Mouse (Mus musculus) megakaryocyte-erythroid progenitor cell, adult 5-6 weeks (primary cell): ENCODE measurements around the gene Ror1. TPM values are rescaled to one million over a fixed set of nuclear protein-coding genes. Genes with fewer than 3 reads are reported as not detected.

Source experiments
- ATAC-seq: replicated peaks from 2 replicates; pipeline ENCODE4 v1.8.0; 2016; ENCODE audit warnings: mild to moderate bottlenecking, inconsistent platforms; ENCODE audit not compliant: severe bottlenecking, poor library complexity, low FRiP score, low TSS enrichment
- total RNA-seq, 2 experiments: library from RNA; stranded (forward) in 1 of 2; stranded (reverse) in 1 of 2; fragments of 200-1000, 215-1000 nt in 1 of 2; fragments of >200 nt in 1 of 2; fragmentation: Nextera tagmentation in 1 of 2; gene quantifications; 2 replicates each; pipeline ENCODE4 v1.2.3; 2014 to 2017

Ror1 gene
- total RNA-seq, 2 experiments from 2014 or later, result not detected

- ATAC-seq, result no peak
Observed at GRCm38 (mm10) chr4:100233770-100234169, 138.2 kb downstream of the Ror1 start.

DNA sequence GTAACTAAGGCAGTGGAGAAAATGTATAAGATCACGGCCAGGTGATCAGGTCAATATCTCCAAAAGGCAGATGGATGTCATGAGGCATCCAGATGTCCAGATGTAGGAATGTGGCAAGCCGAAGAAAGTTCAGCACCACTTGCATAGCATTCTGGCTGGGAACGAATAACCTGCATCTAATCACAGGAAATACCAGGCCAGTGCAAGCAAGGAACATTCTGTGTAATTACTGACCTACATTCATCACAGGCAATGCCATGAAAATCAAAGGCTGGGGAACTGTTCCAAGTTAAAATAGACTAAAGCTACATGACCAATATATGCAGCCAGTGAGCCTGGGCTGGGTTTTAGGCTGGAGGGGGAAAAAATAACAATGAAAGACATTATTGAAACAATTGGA lies 140.7 kb downstream of the Ror1 start:
- ATAC-seq, result no peak

DNA sequence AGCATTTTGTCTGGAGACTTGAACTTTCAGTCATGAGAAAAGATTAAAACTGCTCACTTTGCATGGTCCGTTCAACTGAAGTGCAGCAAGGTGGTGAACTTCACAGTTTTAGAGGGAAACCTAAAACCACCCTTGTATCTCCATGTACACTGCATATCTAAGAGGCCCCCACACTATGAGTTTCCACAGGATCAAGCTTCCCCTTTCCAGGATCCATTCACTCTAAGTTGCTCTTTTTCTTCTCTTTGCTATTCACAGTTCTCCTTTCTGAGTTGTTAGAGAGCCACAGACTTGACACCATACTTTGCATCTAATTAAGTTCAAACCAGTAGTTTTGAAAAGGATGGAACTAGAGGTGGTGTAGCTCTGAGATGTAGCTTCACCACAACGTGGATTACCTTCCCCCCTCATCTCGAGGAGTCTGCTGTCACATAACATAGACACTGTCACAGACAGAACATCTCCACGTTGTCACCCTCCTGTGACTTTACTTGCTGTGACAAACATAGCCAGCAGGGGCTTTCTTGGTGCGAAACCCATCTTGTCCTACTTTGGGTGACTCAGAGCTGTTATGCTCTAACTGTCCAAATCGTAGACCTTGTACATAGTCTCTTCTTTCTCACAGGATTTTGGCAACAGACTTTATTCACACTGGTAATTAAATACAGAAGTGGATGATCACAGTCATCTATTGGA lies 146.6 kb downstream of the Ror1 start:
- no peak for ATAC-seq

DNA sequence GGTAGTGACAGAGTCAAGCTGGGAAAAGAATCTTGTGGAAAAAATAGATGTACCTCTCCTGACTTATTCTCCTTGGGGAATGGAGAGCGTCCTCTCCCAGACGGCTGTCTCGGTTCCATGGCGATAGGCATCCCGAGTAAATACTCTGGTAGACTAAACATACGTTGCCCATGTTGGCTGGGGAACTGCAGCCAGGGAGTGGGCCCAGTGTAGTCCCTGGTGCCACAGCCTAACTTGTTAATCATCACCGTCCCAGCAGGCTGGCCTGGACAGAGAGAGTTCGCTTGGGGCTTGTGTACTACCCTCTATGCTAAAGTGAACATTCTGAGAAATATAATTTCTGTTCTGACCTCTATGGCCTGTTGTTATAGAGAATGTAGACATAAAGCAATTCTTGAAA lies 148.7 kb downstream of the Ror1 start:
- ATAC-seq, result no peak

DNA sequence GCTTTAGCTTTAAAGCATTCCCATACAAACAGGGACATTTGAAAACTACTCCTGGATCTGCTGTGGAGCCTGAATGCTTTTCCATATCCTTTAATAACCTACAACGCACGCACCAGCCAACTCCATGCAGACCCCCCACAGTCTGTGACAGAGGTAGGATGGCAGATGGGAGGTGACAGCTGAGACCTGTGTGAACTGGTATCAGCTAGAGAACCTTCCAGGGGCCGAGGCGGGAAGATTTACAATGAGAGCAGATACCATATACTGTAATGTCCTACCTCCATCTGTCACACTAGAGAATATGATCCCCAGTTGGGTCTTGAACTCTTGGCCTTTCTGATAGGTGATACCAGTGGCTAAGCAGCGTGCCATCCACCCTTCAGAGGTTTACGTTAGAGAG lies 149.1 kb downstream of the Ror1 start:
- ATAC-seq, result no peak

DNA sequence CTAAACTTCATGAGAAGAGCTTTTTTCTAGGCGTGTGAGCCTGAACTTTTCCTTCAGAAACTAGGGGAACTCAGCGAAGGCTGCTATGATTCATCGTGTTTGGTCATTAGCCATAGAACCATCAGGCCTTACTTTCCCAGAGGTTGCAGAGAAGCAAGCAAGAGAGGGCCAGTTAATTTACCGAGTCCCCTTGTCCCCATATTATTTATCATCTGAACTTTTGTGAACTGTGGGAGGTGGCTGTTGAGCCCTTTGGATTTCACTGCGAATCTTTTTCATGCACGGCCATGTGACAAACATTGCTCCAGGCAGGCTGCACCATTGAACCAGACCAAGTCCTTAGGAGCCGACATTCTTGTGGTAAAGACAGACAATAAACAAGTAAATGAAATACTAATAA lies 152.2 kb downstream of the Ror1 start:
- ATAC-seq, result no peak

DNA sequence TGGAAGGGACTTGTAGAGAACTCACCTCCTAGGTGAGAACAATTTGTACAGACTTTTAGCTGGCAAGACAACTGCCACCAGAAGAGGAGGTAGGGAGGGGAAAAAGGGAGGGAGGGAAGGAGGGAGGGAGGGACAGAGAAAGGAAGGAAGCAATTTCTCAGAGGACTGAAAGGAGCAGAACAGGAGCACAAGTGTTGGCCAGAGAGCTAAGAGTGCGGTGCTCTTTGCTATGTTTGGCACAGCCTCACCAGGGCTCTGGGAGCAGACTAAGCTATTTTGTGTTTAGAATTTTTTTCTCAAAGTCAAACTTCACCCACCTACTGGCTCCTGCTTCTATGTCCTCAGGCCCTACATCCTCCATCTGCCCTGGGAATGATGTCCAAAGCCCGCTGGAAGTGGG lies 152.7 kb downstream of the Ror1 start:
- no peak for ATAC-seq

DNA sequence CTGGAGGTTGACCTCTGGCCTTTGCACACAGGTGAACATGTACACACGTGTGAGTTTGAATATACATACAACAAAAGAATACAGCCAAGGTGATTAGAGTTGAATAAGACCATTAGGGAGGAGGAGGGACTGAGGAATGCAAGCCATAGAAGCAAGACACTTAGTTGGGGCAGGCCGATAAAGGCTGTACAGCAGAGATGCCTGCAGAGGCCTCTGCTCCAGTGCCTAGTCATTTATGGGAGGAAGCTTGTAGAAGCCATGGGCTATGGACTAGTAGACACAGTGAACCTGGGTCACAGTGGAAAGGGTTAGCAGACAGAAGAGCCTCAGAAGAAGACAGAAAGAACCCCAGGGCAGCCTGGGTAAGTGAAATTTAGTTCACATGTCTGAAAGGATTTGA lies 155.7 kb downstream of the Ror1 start:
- ATAC-seq, result no peak

GRCm38 (mm10) chr4:100252050-100252449 lies 156.5 kb downstream of the Ror1 start:
- ATAC-seq, result no peak

GRCm38 (mm10) chr4:100252646-100253045 lies 157.1 kb downstream of the Ror1 start:
- ATAC-seq, result no peak

DNA sequence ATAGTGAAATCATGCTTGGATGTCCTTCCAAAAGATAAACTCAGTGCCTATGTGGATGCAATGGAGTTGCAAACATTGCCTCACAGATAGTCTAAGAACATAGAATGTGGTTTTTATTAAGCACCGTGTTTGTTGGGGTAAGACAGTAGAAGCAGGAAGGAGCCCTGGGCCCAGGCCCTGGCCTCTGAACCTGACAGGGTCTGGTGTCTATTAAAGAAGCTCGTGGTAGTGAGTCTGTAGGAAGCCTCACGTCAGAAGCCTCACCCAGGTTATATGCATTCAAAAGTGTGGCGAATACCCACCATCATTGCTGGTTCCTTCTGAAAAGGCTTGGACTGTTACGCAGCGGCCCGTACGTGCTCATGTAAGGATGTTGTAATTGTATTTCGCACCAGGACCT lies 157.8 kb downstream of the Ror1 start:
- no peak for ATAC-seq

GRCm38 (mm10) chr4:100253831-100254230 lies 158.2 kb downstream of the Ror1 start:
- no peak for ATAC-seq

- ATAC-seq, result no peak
Observed at GRCm38 (mm10) chr4:100258462-100258861, 162.9 kb downstream of the Ror1 start.

- no peak for ATAC-seq
Observed at GRCm38 (mm10) chr4:100263917-100264316, 168.3 kb downstream of the Ror1 start.

DNA sequence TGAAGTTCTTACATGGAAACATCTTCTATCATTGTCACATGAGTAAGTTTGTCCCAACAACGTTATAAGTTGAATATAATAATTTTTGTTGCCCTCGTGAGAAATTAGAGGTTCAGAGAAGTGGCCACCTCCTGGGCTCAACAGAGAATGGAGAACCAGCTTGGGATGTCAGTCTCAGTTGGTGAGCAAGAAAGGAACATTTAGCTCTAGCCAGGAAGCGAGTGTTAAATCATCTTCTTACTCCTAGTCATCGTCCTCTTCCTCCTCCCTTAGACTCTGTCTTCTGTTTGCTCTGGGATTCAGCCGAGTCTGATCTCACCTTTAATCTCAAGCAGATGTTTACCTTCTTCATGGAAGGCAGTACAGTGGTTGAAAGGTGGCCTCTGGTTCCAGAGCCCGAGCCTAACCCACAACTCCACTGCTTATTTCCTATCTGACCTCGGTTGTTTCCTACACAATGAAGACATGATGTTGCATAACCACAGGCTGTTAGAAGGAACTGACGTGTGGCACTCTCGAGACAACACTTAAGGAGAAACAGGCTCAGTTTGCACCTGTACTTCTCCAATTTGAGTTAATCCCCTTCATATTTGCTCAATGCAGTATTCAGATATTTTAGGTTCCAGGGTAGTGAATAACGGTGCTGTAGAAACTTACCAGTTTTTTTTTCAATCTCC lies 175.6 kb downstream of the Ror1 start:
- ATAC-seq, result no peak

DNA sequence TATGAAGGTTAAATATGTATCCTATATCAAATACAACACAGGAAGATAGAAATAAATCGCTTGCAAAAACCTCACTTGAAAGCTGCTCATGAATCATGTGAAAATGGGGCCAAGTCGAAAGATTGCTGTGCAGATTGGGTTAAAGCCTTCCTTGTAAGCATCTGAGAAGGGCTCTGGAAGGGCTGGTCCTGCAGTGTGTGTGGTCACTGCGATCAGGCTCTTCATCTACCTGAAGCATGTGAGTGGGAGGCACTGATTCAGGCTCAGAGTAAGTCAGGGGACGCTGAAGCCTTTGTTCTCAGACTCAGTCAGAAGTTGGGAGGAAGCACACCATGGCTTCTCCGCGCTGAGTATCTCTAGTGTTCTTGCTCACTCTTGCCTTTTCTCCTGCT lies 176.1 kb downstream of the Ror1 start:
- no peak for ATAC-seq

DNA sequence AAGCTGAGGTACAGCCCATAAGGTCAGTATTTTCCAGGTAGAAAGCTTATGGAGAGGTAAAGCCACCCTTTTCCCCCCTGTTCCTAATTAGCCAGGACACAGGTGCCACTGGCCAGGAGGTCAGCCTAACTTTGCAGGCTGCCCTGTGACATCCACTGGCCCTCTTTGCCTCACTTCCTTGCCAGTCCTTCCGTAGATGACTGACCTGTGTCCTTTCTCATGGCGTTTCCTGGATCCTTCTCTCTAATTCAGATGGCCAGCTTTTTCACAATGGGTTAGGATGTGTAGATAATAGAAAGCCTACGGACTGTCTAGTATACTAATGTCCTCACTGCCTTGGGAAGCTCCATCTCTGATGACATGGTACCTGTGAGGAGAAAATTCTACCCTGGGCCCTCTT lies 177.8 kb downstream of the Ror1 start:
- no peak for ATAC-seq

DNA sequence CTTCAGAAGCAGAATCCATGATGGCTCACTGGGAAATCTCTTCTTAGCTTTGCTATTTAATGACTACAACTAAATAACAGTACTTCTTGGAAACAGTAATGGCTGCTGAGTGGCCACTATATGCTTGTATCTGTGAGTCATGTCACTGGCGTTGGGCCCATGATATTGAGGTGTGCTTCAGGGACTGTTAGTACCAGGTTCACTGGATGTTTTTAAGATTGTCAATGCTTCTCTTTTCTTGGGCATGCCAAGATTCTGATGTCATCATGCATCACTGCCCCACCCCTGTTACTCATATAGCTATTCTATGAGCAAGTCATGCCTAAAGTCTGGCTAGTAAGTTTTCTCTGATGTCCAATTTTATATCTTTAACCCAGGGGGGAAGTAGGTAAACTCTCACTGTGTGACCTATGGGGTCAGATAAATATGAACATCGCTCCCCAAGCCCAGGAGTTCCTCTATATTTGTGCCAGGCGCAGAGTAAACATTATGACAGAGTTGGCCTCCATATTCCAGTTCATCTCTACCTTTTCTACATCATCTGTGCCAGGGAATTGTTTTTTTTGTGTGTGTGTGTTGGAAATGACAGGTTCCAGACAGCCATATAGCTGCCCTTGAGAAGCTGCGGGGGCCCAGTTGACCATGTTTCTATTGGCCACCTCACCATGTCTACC lies 178.4 kb downstream of the Ror1 start:
- no peak for ATAC-seq

DNA sequence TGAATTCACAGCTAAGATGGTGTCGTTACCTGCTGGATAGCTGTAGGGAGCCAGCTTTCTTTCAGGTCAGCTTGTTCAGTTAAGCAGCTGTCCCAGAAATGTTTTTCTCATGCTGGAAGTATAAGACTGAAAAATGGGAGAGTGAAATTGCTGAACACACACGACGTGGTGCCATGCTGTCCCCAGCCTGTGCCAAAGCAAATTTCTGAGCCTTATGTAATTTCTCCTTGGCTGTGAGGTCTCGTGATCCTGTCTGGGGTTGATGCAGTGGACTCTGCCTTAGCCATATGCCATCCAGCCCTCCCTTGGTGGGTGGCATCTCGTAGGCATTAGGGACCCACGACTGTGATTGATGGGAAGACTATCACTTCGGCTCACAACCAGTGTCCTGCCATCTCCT lies 180.9 kb downstream of the Ror1 start:
- ATAC-seq, result no peak

- no peak for ATAC-seq
Observed at GRCm38 (mm10) chr4:100276970-100277369, 181.4 kb downstream of the Ror1 start.
